Mouse (Mus musculus): ENCODE results near the gene Phxr2.
"Not testable (repeated sequence)": the region's sequence is repeated elsewhere in the genome, so short reads cannot be mapped to it uniquely, and the experiment has no call there.

Gene Phxr2

GRCm38 (mm10) chr10:99126225-99126624, at the start of gene Phxr2:
Gene Phxr2 (minus strand): TSS chr10:99126325.
- no peak for DNase-seq

DNA sequence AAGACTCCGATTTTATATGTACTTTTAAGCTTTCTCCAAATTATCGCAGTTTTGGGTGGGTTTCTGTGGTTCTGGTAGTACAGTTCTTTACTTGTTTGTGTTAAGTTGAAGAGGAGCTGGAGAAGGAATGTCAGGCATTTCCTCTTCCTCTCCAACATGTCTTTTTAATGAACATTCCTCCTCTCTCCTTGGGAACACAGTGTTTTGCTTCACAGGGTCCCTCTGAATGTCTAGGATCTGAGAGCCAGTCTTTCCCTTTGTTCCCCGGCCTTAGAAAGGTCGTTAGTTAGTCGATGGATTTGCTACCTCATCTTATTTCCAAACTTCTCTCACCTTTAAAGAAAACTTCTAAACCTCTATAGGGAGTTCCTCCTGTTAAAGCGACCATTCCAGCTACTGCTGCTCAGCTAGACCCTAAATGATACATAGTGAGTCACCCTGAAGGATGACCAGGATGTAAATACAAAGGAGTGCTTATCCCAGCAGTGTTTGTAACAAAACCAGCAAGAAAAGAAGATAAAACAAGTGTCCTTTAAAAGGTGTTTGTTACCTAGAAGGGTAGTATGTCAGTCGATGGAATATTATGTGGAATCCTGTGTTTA, 46.9 kb upstream of the Phxr2 start:
- no peak for DNase-seq

DNA sequence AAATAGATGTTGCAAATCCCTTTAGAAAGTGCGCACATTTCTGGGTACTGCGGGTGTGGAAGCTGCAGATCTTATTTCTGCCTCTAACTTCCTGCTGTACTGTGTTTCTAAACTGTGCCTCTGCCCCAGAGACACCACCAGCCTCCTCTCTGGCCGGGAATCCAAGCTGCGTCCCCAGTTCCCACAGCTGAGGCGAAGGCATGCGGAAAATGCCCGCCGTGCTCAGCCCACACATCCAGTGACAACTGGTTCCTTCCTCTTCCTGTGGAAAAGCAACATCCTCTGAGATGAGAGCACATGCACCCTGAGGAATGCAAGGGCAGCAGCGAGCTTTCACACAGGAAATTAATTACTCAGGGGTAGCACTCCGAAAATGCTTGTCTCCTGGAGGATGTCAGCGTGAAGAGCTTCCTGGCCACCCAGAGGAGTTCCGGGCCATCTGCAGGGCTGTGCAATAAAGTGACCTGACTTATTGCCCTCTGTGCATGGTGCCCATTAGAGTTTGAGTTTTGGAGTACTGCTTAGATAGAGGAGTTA, 45.9 kb upstream of the Phxr2 start:
- peak; percentile 72 for DNase-seq

DNA sequence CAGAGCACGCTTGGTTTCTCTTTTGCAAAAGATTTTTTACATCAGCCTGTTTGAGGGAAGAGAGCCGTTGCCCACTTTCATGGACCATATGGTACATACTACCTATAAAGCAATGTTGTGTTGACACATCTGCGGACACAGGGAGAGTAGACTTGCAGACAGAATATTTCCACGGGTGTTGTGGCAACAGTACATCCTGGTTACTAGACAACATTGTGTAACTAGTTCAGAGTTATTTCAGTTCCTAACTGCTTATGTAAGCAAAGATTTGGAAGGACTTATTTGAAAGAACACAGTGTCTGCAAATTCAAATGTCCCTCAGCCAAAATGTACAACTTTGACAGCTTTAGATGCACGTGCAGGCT, 43.6 kb upstream of the Phxr2 start:
- peak; percentile 48 for DNase-seq

DNA sequence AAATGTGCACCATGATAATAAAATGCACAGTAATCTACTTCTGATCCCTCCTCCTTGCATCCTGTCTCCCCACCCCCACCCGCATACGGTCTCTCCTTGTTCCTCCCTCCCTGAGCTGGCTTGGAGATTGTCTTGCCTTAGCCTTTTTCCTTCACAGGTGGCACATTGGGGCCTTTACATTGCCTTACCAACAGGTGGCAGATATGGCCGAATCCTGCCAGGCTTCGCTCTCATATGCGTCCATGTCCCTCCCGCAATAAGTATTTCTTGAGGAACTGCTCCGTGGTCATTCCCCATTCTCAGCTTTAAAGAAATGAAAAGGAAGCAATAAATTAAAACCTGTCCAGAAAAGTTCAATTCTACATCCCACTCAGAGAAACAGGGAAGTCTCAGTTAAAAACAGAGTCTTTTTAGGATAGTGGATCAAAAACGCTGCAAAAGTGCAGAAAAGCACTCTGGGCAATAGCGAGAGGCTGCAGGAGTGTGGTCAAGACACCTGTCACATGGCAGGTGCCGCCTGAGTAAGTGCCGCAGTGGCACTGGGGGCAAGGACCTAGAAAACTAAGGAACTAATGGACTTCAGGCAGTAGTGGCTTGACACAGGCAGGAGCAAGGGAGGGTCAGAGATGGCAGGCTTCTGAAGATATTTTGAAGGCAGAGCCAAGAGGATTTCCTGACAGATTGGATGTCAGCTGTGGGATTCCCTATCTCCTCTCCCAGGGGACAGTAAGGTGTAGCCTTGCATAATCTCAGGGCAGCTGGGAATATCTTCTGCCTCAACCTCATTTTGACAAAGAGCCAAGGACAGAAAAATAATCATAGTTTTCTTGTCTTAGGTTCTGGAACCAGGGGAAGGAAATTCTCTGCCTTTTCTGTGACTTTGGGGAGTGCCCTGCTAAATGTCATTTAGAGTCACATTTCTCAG, 43.0 kb upstream of the Phxr2 start:
- DNase-seq, result peak; percentile 47

- no peak for DNase-seq
These were observed 42.3 kb upstream of the Phxr2 start for GRCm38 (mm10) chr10:99168404-99168803.

DNA sequence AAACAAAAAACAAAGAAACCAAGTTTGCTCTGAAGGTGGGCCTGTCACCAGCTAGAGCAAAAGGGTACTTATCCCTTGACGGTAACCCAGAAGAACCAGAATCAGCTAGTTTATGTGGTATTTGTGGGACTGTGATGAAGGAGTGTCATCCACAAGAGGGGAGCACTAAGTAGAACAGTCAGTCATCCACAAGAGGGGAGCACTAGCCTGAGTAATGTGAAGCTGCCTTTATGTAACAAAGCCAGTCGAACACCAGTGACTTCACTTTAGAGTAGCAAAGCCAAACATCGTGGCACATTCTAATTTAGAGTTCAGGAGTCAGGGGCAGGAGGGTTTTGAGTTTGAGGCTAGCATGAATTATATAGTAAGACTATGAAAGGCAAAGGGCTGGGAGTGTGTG, 40.3 kb upstream of the Phxr2 start:
- DNase-seq, result no peak

DNA sequence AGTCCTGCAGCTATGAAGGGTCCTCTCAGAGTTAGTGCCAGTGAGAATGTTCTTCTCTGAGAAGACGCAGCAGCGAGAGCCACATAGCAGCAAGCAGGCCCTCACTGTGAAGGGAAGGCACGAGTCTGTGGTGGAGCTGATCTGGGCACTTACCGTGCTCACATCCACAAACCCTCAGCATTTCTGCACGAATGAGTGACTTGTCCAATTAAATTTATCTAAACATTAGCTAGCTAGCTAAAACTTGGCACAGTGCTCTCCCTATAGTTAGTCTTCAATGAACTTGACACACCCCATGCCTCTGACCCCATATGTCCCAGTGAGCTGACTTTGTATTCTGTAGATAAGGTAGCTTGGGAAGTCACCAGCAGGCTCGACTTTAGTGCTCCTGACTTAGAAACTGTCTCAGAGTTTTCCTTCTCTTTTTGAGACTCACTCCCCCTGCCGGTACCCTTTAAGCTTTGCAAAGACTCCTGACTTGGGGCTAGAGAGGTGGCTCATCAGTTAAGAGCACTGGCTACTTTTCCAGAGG, 39.7 kb upstream of the Phxr2 start:
- peak; percentile 42 for DNase-seq

DNA sequence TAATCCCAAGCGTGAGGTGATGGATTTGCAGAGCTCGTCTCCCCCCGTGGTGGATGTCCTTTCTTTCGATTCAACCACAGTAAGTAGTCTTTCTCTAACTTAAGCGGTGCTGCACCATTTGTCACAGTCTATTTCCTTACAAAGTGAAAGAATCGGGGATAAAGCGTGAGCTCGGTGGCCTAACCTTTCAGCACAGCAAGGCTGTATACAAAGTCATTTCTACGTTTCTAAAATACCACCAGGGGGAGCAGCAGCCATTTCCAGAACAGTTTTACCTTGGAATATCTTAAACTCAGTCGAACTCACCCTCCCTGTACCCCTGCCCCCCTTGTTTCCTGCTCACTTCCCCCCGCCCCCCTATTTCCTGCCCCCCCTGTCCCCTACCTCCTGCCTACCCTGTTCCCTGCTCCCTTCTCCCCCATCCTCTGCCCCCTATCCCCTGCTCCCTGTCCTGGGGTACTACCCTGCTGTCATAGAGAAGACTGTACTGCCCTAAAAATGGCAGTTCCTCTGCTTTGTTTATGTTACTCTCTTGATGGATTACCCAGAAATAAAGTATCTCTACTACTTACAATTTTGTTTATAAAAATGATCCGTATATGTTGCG, 38.8 kb upstream of the Phxr2 start:
- DNase-seq, result peak; percentile 58

GRCm38 (mm10) chr10:99163002-99163401, 36.9 kb upstream of the Phxr2 start:
- no peak for DNase-seq

DNA sequence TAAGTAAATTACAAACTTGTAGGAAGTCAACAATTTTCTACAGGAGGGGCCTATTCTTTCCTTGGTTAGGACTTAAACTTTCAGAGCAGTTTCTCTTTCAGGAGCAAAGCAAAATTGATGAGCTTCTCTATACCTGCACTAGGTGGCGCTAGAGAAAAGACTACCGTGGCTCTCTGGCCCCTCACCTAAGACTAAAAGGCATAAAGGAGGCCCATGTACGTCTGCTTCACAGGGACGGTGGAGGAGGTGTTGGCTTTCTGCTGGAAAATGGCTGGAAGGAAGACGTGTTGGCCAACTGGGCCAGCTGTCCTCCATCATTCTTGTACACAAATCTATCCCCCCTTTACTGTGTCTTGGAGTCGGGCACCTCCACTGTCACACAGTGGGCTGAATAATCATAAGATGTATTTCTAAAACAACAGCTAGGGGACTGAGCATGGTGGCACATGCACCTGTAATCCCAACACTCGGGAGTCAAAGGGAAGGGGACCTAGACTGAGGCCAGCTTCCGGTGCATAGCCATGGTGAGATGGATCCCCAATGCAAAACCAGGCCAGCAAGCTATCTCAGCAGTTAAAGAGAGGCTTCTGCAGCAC, 36.0 kb upstream of the Phxr2 start:
- DNase-seq, result peak; percentile 51

- not testable (repeated sequence) for DNase-seq
These were observed 31.6 kb upstream of the Phxr2 start for GRCm38 (mm10) chr10:99157697-99158096.

GRCm38 (mm10) chr10:99156808-99157207, 30.7 kb upstream of the Phxr2 start:
- no peak for DNase-seq

DNA sequence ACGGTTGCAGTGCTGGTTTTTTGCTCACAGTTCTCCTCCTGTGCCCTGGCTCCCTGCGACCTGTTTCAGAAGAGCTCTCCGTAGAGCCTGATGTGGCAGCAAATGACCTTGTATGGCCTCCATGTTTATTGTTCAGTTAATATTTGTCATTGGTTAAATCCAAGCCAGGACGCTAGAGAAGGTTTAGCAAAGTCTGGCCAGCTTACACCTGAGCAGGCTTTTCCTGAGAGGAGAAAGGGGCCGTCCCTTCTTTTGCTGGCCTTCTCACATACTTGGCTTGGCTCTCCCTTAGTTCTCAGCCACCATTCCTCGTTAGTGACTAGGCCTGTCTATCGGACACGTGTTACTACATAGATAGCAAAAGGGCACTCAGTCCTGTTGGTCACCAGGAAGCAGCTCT, 28.5 kb upstream of the Phxr2 start:
- no peak for DNase-seq

DNA sequence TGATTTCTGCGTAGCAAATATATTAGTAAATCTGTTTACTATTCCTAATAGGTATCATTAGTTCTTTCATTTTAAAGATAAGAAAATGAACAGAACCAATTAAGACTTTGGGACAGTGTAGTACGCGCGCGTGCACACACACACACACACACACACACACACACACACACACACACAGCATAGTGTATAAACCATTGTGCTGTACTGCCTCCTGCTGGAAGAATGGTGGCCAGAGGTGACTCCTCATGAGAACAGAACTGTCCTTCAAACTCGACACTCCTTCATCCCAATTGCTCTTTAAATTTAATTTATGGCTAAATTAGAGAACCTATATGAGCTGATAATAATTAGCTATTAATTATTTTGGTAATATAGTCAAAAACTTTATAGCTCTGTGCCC, 25.9 kb upstream of the Phxr2 start:
- DNase-seq, result peak; percentile 74

DNA sequence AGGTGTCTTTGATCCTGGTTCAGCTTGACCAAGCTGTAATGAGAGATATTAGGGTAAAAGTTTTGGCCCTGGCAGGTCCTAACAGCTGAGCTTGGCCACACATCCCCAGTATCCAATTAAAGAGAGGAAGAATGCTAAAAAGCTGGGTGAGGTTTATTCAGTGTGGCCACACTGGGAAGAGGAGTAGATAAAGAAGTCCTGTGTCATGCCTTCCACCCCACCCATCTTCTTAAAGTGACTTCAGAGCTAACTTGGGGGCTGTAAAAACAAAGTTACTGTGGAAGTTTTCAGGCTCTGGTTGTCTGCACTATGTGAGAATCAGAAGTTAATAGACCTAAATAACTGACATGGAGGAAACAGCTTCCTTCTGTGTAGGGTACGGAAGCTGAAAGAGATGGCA, 25.5 kb upstream of the Phxr2 start:
- DNase-seq, result no peak

DNA sequence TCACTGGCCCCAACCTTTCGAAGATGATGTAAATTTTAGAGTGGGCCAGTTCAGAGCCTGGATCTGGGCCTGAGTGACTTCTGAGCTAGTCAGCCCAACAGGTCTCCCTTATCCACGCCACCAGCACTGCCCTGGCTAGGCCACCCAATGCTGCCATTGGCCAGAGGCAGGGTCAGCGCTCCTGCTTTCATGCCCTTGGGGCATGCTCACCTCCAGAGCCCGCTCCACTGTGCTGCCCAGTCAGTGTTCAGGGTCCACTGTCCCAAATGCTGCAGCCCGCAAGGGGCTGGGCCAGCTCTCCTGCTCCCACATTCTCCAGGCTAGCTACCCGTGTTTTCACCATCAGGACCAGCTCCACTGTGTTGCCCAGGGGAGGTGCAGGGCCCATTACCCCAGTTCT, 23.9 kb upstream of the Phxr2 start:
- DNase-seq, result no peak

GRCm38 (mm10) chr10:99146596-99146995, 20.5 kb upstream of the Phxr2 start:
- no peak for DNase-seq

DNA sequence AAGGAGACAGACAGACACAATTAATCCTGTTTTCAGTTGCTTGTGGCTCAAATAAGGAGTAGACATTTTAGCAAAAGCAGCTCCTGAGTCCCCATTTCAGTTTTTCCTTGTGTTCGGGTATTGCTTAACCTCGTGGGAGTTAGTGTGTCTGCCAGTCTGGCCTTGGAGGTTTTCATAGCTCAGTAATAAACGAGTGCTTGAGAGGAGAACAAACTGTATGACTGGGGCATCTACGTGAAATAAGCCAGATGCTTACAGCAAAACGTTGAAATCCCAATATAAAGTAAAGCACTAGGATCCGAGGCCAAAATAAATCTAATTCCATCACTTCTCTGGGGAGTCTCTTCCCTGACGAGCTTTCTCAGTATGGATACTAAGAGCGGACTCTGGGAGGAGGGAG, 19.5 kb upstream of the Phxr2 start:
- DNase-seq, result no peak

GRCm38 (mm10) chr10:99136337-99136736, 10.2 kb upstream of the Phxr2 start:
- DNase-seq, result peak; percentile 36

DNA sequence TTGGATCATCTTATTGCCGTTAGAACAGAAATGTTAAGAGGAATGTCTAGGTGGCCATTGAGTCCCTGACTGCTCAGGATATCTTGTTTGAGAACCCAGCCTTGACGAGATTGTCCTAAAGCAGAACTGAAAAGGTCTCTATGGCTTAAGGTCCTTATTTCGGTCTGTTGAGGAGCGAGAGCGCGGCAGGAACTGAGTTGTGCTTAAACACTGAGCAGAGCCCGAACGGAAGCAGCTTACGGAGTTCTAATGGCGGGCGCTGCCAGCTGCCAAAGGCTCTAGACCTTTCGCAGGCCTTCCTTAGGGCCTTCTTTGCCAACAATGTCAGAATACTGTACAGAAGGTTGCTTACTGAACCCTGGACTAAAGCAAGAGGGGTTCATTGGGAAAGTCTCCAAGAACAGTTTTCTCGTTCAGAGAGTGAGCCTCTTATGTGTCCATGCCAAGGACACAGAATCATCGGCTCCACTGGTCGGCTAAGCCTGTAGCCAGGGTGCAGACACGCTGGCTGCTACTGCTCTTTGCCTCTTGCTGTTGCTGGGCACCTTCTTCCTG, 7.3 kb upstream of the Phxr2 start:
- no peak for DNase-seq

DNA sequence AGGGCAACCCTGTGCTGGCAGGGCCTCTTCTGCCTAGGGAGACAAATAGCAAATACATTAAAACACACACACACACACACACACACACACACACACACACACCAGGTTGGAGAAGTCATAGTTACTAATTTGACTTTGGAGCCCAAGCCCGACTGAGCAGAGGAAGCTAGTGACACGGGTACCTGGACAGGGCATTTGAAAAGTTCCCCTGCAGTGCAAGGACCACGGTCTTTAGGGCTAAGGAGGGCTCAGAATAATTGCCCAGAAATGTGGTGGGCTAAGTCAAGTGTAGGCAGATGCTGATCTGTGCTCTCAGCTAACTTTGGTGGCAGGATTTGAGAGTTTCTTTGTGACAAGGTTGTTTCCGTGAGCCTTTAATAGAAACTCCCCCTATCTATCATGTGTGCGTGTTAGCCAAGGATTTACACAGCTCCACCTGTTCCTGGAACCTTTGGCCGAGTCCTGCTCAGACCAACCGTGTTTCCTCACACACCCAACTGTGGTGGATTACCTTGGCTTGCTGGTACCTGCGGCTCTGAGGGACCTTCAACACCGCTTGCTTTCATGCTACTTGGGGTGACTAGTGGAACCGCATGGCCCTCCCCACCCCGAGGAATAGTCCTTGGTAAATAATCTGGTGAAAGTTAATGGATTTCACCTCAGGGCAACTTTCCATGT, 6.6 kb upstream of the Phxr2 start:
- no peak for DNase-seq
